ENCODE assay signal across 9 mouse cellular contexts in the genomic region with DNA sequence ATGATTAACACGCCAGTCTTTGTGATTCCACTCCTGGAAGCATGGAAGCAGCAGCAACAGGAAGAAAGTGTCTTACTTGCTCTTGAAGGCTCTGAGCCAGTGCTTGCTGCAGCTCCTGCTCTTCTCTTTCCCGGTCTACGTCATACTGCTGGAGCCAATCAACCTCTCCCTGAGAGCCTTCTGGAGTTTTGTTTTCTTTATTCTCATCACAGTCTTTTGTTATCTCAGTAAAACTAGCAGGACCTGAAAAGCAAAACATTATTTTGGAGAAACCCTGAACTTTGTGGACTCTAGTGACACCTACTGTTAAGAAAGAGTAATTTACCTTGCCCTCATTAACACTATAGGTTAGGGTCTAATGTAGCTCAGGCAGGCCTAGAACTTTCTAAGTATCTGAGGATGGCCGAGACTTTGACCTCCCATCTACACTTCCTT. TPM values are rescaled to one million over a fixed set of nuclear protein-coding genes. Genes with fewer than 3 reads are reported as not detected.
DNase-seq lines count a peak whose midpoint lies in the region; ATAC-seq and TF ChIP-seq lines count a peak whose summit lies in the region.
"Had no signal": no experiment of that assay in that cellular context is flagged by ENCODE, and none has a peak within 500 bp of the region (broad histone marks: within the 10 kb centered on the region; RNA-seq: fewer than 3 reads in every experiment).

No protein-coding gene starts in this region.

- H3K9ac ChIP-seq in kidney, postnatal 0 days (ENCODE audit: low read depth, low read length), result no peak overlapping the region
- H3K9ac ChIP-seq: liver, embryonic 15.5 days had no signal

- no peaks in the 10 kb centered on the region for H3K4me1 ChIP-seq in kidney, postnatal 0 days (replicated peaks; ENCODE audit: insufficient read depth, low read length)
- H3K4me1 ChIP-seq: liver, embryonic 15.5 days had no signal

- no peak overlapping the region for H3K27ac ChIP-seq in kidney, postnatal 0 days
- H3K27ac ChIP-seq: liver, embryonic 15.5 days had no signal

- WGBS in kidney, postnatal 0 days, result 31% methylated on average over 4 of the region's 4 CpGs

- TF ChIP-seq CTCF in kidney, postnatal 0 days (IDR thresholded peaks at IDR 0.05; ENCODE audit: low read depth), result peak; percentile 76

- ATAC-seq in kidney, postnatal 0 days (replicated peaks; ENCODE audit: low FRiP score, low read depth), result peak; percentile 86

- peaks cover 42% of the 10 kb centered on the region for H3K36me3 ChIP-seq in kidney, postnatal 0 days (ENCODE audit: insufficient read depth, low read length)

- no peaks in the 10 kb centered on the region for H3K9me3 ChIP-seq in kidney, postnatal 0 days (replicated peaks; ENCODE audit: low read length)
- H3K9me3 ChIP-seq: liver, embryonic 15.5 days had no signal

- DNase-seq in cerebellum, adult 8-10 months, result peak; percentile 5
- DNase-seq in cerebellum, postnatal 25 days, result no peak
- peak; percentile 5 for DNase-seq in thymus, postnatal 25 days
- DNase-seq in thymus, adult 18-20 months, result no peak
- DNase-seq in heart, adult 8-10 months (ENCODE audit: low spot score), result peak; percentile 52
- DNase-seq in kidney, postnatal 0 days (ENCODE audit: low spot score), result peak; percentile 92
- peak; percentile 19 for DNase-seq in skeletal muscle tissue, adult 2 months (ENCODE audit: low read depth, low spot score)
- no peak for DNase-seq in left cerebral cortex, adult 9 months (ENCODE audit: low spot score in 2 of 2)

- no peaks in the 10 kb centered on the region for H3K27me3 ChIP-seq in kidney, postnatal 0 days (ENCODE audit: insufficient read depth, low read length)
- H3K27me3 ChIP-seq: liver, embryonic 15.5 days had no signal

- no peak overlapping the region for H3K4me3 ChIP-seq in kidney, postnatal 0 days (replicated peaks; ENCODE audit: low read depth, low read length)
- H3K4me3 ChIP-seq: liver, embryonic 15.5 days had no signal

- no peak overlapping the region for H3K4me2 ChIP-seq in kidney, postnatal 0 days (ENCODE audit: low read length)
- H3K4me2 ChIP-seq: liver, embryonic 15.5 days had no signal

RNA-seq across cellular contexts. Expression of a gene that starts 43.5 kb away (rescaled TPM):
- total RNA-seq in heart, adult 8-10 months (2022), result 1 to 10 TPM in 3 of 4 experiments, under 1 TPM in 1; 0.98 to 2.0 (median 1.7) TPM
- 17.0 and 18.0 TPM in 2 replicates for polyA plus RNA-seq in kidney, postnatal 0 days (2015; fragmentation: Nextera tagmentation; extraction: Ambion mirVana)

RNA-seq across cellular contexts. Expression of a gene that starts 53.2 kb away (rescaled TPM):
- 10 to 100 TPM in 3 of 4 experiments, 1 to 10 TPM in 1; 9.4 to 12.8 (median 11.6) TPM for total RNA-seq in heart, adult 8-10 months (2022)
- 49.8 and 51.6 TPM in 2 replicates for polyA plus RNA-seq in kidney, postnatal 0 days (2015; fragmentation: Nextera tagmentation; extraction: Ambion mirVana)

Comparison
In these comparisons a context has a peak if more than half of its experiments do, and no peak if none do; other contexts are left out.
1. DNase-seq: peak in cerebellum, adult 8-10 months (single experiment), thymus, postnatal 25 days (single experiment), heart, adult 8-10 months (single experiment), kidney, postnatal 0 days (single experiment) and skeletal muscle tissue, adult 2 months (single experiment); none in cerebellum, postnatal 25 days (0 of 2), thymus, adult 18-20 months (0 of 2) and left cerebral cortex, adult 9 months (0 of 2).